Mouse (Mus musculus): ENCODE results near the gene Tvp23a. TPM values are rescaled to one million over a fixed set of nuclear protein-coding genes. Genes with fewer than 3 reads are reported as not detected.
A peak's percentile ranks its signal among the peaks of the same experiment; 100 is the strongest.

Gene Tvp23a
- polyA plus RNA-seq, 1 experiment from 2014 or later: 11.4 TPM

GRCm38 (mm10) chr16:10453872-10454582, 6.9 kb upstream of the Tvp23a start:
- no peak overlapping the region for H3K4me2 ChIP-seq
- ATAC-seq (ENCODE audit: insufficient read depth) (no peak), DNase-seq (no peak)
- H3K27ac ChIP-seq (ENCODE audit: low read depth): no peak overlapping the region
- H3K4me1 ChIP-seq (ENCODE audit: insufficient read depth): peaks cover 11% of the 10 kb centered on the region
- WGBS: 77% methylated on average over 6 of the region's 6 CpGs
- no peaks in the 10 kb centered on the region for H3K36me3 ChIP-seq (ENCODE audit: insufficient read depth)
- no peaks in the 10 kb centered on the region for H3K27me3 ChIP-seq (ENCODE audit: insufficient read depth, low read length)
- no peak for TF ChIP-seq CTCF (IDR thresholded peaks at IDR 0.05; ENCODE audit: low read depth)
- no peaks in the 10 kb centered on the region for H3K9me3 ChIP-seq (ENCODE audit: low read depth, low read length)
- no peak overlapping the region for H3K4me3 ChIP-seq (ENCODE audit: low read depth, low read length)
- H3K9ac ChIP-seq: no peak overlapping the region

DNA sequence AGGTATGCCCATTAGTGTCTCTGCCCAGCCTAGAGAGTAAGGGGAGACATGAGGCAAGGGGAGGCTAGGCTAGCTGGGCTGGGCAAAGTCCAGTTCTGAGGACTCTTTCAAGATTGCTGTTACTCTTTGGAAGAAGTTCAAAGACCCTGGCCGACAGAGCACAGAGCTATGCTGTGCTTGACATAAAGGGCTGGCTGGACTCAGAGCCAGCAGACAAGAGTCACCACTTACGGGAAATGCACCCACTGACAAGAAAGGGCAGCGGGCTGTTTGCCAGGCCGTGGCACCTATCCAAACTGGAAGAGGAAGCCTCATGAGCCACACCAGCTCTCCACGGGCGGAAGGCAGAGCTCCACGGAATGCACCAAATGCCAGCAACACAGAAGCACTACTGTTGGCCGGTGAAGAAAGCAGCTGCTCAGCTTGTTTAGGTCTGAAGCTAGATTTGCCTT, 5.3 kb upstream of the Tvp23a start:
- peak; percentile 93 for ATAC-seq (ENCODE audit: insufficient read depth)

DNA sequence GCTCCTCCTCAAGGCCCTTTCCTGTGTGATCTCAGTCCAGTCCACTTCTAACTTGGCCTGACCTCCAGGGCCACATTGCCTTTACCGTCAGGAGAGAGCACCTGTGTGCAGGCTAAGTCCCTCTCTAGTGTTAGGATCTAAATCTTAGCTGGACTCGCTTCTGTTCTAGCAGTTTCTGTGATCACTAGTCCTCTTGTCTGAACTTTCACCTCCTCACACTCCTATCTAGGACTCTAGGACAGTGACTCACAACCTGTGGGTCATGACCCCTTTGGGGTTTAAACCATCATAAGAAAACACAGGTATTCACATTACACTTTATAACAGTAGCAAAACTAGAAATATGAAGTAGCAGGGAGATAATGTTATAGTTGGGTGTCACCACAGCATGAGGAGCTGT, 4.7 kb upstream of the Tvp23a start:
- Histone ChIP-seq H3K4me3 (ENCODE audit: low read depth, low read length) (no peak overlapping the region), H3K9me3 (ENCODE audit: low read depth, low read length) (no peaks in the 10 kb centered on the region), H3K9ac (no peak overlapping the region), H3K27me3 (ENCODE audit: insufficient read depth, low read length) (no peaks in the 10 kb centered on the region), H3K4me2 (no peak overlapping the region), H3K4me1 (ENCODE audit: insufficient read depth) (peaks cover 16% of the 10 kb centered on the region), H3K36me3 (ENCODE audit: insufficient read depth) (no peaks in the 10 kb centered on the region), H3K27ac (ENCODE audit: low read depth) (peak overlapping the region; percentile 13; the same call in 1 of the 2 replicates)
- WGBS: 71% methylated on average over 2 of the region's 2 CpGs
- no peak for DNase-seq
- TF ChIP-seq CTCF (IDR thresholded peaks at IDR 0.05; ENCODE audit: low read depth): no peak
- ATAC-seq (ENCODE audit: insufficient read depth): no peak

More for the DNA sequence above, 5.3 kb upstream of the Tvp23a start:
- no peak overlapping the region for H3K4me2 ChIP-seq
- TF ChIP-seq CTCF (IDR thresholded peaks at IDR 0.05; ENCODE audit: low read depth): no peak
- peak overlapping the region; percentile 46; the same call in 1 of the 2 replicates for H3K27ac ChIP-seq (ENCODE audit: low read depth)
- H3K27me3 ChIP-seq (ENCODE audit: insufficient read depth, low read length): no peaks in the 10 kb centered on the region
- peak; percentile 92 for DNase-seq
- WGBS: 32% methylated on average over 8 of the region's 8 CpGs
- H3K9ac ChIP-seq: no peak overlapping the region
- no peak overlapping the region for H3K4me3 ChIP-seq (ENCODE audit: low read depth, low read length)
- H3K36me3 ChIP-seq (ENCODE audit: insufficient read depth): no peaks in the 10 kb centered on the region
- H3K9me3 ChIP-seq (ENCODE audit: low read depth, low read length): no peaks in the 10 kb centered on the region
- H3K4me1 ChIP-seq (ENCODE audit: insufficient read depth): peaks cover 15% of the 10 kb centered on the region

DNA sequence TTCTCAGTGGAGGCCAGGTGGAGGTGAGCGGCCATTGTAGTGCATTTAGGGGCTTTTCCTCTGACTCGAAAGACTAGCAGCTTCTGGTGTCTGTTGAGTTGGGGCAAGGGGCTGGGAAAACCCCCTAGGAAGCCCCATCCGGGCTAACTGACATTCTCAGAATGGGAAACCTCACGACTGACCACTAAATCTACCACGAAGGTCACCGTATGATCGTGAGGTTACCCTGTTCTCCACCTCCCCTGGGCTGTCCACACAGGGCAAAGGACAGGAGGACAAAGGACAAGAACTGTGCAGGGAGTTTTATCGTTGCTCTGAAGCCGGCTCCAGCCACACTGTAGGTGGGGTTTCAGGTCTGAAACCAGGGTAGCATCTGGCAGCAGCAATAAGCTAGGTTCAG, 1.8 kb upstream of the Tvp23a start:
- Histone ChIP-seq H3K4me3 (ENCODE audit: low read depth, low read length) (no peak overlapping the region), H3K9ac (no peak overlapping the region), H3K4me1 (ENCODE audit: insufficient read depth) (peaks cover 16% of the 10 kb centered on the region), H3K27me3 (ENCODE audit: insufficient read depth, low read length) (no peaks in the 10 kb centered on the region), H3K27ac (ENCODE audit: low read depth) (no peak overlapping the region), H3K4me2 (no peak overlapping the region), H3K9me3 (ENCODE audit: low read depth, low read length) (no peaks in the 10 kb centered on the region), H3K36me3 (ENCODE audit: insufficient read depth) (no peaks in the 10 kb centered on the region)
- no peak for TF ChIP-seq CTCF (IDR thresholded peaks at IDR 0.05; ENCODE audit: low read depth)
- DNase-seq (no peak), ATAC-seq (ENCODE audit: insufficient read depth) (no peak)
- 84% methylated on average over 9 of the region's 9 CpGs for WGBS

- ATAC-seq (ENCODE audit: insufficient read depth) (no peak), DNase-seq (no peak)
- H3K4me3 ChIP-seq (ENCODE audit: low read depth, low read length): peak overlapping the region; percentile 33
- no peaks in the 10 kb centered on the region for H3K36me3 ChIP-seq (ENCODE audit: insufficient read depth)
- H3K9ac ChIP-seq: peak overlapping the region; percentile 20
- WGBS: 57% methylated on average over 2 of the region's 2 CpGs
- H3K4me1 ChIP-seq (ENCODE audit: insufficient read depth): peaks cover 13% of the 10 kb centered on the region
- no peaks in the 10 kb centered on the region for H3K9me3 ChIP-seq (ENCODE audit: low read depth, low read length)
- TF ChIP-seq CTCF (IDR thresholded peaks at IDR 0.05; ENCODE audit: low read depth): no peak
- peak overlapping the region; percentile 67 for H3K4me2 ChIP-seq
- H3K27ac ChIP-seq (ENCODE audit: low read depth): no peak overlapping the region
- H3K27me3 ChIP-seq (ENCODE audit: insufficient read depth, low read length): no peaks in the 10 kb centered on the region
Observed at GRCm38 (mm10) chr16:10447781-10448180, 619 bp upstream of the Tvp23a start.

DNA sequence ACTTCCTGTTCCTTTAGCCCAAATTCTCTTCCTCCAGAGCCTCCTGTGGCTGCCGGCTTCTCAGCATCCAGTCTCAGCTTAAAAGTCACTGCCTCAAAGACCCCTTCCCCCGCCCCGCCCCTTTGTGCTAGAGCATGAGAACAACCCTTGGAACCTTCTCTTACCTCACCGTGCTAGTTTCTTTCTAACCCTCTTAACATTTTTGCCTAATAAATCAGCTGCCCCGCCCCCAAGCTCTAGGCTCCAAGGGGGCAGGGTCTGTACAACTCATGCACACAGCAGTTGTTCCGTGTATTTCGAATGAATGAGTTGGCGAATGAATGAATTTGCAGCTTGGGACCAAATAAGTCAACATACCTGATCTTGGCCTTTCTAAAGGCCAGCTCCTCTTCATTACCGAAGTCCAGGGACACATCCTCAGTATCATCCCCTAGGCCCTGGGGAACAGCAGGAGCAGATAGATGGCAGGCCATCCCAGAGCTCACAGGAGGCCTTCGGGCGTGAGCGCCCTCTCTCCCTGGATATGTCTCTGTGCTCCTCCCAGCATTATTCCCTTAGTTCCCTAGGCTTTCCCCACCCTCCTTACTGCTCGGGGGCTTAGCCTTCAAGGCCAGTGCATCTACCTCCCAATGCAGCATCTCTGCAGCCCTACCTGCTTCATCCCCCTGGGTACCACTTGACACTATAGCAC, 444 bp downstream of the Tvp23a start:
- WGBS: 26% methylated on average over 13 of the region's 13 CpGs
- no peaks in the 10 kb centered on the region for H3K9me3 ChIP-seq (ENCODE audit: low read depth, low read length)
- H3K4me2 ChIP-seq: peak overlapping the region; percentile 67
- H3K27me3 ChIP-seq (ENCODE audit: insufficient read depth, low read length): no peaks in the 10 kb centered on the region
- H3K27ac ChIP-seq (ENCODE audit: low read depth): no peak overlapping the region
- H3K36me3 ChIP-seq (ENCODE audit: insufficient read depth): no peaks in the 10 kb centered on the region
- TF ChIP-seq CTCF (IDR thresholded peaks at IDR 0.05; ENCODE audit: low read depth): no peak
- DNase-seq: peak; percentile 46
- 0 out of 2 replicates have a peak, but pooled peaks cover 5% of the 10 kb centered on the region for H3K4me1 ChIP-seq (ENCODE audit: insufficient read depth)
- peak overlapping the region; percentile 20 for H3K9ac ChIP-seq
- H3K4me3 ChIP-seq (ENCODE audit: low read depth, low read length): peak overlapping the region; percentile 33
- peak; percentile 68 for ATAC-seq (ENCODE audit: insufficient read depth)

DNA sequence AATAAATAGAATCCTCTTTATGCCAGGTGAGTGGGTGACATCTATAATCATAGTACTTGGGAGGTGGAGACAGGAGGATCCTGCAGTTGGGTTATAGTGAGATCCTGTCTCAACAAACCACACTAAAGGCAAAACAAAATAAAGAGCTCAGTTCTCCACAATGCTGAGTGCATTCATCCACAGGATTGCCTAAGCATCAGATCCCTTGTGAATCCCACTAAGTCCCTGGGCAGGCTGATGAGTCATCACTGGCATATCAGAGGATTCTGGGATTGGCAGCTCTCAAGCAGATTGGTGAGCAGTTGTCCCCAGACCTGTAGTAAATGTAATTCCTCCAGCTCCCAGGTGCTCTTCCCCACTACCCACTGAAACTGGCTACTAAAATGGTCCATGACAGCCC, 3.4 kb downstream of the Tvp23a start:
- no peak for TF ChIP-seq CTCF (IDR thresholded peaks at IDR 0.05; ENCODE audit: low read depth)
- ATAC-seq (ENCODE audit: insufficient read depth): no peak
- no peaks in the 10 kb centered on the region for H3K27me3 ChIP-seq (ENCODE audit: insufficient read depth, low read length)

More for the DNA sequence above, 3.4 kb downstream of the Tvp23a start:
- H3K4me1 ChIP-seq (ENCODE audit: insufficient read depth): 0 out of 2 replicates have a peak, but pooled peaks cover 5% of the 10 kb centered on the region
- no peaks in the 10 kb centered on the region for H3K36me3 ChIP-seq (ENCODE audit: insufficient read depth)
- H3K4me3 ChIP-seq (ENCODE audit: low read depth, low read length): no peak overlapping the region
- DNase-seq: no peak
- no peaks in the 10 kb centered on the region for H3K9me3 ChIP-seq (ENCODE audit: low read depth, low read length)
- H3K4me2 ChIP-seq: no peak overlapping the region
- H3K9ac ChIP-seq: no peak overlapping the region
- no peak overlapping the region for H3K27ac ChIP-seq (ENCODE audit: low read depth)

All from lung, embryonic 14.5 days (tissue).